ENCODE assay signal across 10 mouse cellular contexts in the genomic region with DNA sequence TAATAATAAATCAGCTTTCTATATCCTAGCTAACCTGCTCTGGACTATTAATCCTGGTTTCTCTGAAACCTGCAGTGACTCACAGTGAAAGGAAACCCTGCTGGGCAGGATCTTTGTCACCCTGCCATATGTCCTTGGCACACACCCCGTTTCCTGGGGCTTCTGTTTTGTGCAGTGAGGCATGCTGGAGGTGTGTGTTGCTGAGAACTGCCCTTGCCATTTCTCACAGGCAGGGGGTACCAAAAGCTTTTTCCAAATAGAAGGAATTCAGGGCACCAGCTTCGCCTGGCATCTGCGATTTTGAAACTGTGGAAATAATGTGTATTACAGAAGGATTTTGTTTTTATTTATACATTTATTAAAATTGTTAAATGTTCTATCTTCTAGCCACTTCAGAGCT. TPM values are rescaled to one million over a fixed set of nuclear protein-coding genes. Genes with fewer than 3 reads are reported as not detected.
DNase-seq lines count a peak whose midpoint lies in the region; ATAC-seq lines count a peak whose summit lies in the region.
"Had no signal": no experiment of that assay in that cellular context is flagged by ENCODE, and none has a peak within 500 bp of the region (broad histone marks: within the 10 kb centered on the region; RNA-seq: fewer than 3 reads in every experiment).

No protein-coding gene starts in this region.

- H3K9ac ChIP-seq in forebrain, embryonic 14.5 days (ENCODE audit: low read length): no peak overlapping the region
- H3K9ac ChIP-seq in forebrain, embryonic 12.5 days: no peak overlapping the region
- H3K9ac ChIP-seq: heart, embryonic 15.5 days; liver, embryonic 15.5 days had no signal

- intact Hi-C loops in gastrocnemius, postnatal 14 days (cut with DNase I; ENCODE audit: low total_unique reads): no loop called here

- DNase-seq in forebrain, embryonic 14.5 days (ENCODE audit: low spot score): peak; percentile 79
- peak; percentile 29 to 59 for DNase-seq in layer of hippocampus, adult 18-20 months (ENCODE audit: low spot score in 2 of 2)
- no peak for DNase-seq in layer of hippocampus, adult 9-10 months (ENCODE audit: low spot score)
- DNase-seq in adrenal gland, adult 8-10 months: peak; percentile 74
- DNase-seq in gastrocnemius, postnatal 14 days: peak; percentile 50
- no peak for DNase-seq in thymus, postnatal 36 days
- DNase-seq in spleen, postnatal 36 days (ENCODE audit: low spot score in 2 of 2): no peak

- H3K4me1 ChIP-seq in forebrain, embryonic 14.5 days (ENCODE audit: control insufficient read depth, insufficient read depth, low read length): no peaks in the 10 kb centered on the region
- H3K4me1 ChIP-seq in forebrain, embryonic 12.5 days: no peaks in the 10 kb centered on the region
- H3K4me1 ChIP-seq: heart, embryonic 15.5 days; liver, embryonic 15.5 days had no signal

- no peak overlapping the region for H3K27ac ChIP-seq in forebrain, embryonic 14.5 days (ENCODE audit: low read depth, low read length)
- no peak overlapping the region for H3K27ac ChIP-seq in forebrain, embryonic 12.5 days
- H3K27ac ChIP-seq: heart, embryonic 15.5 days; liver, embryonic 15.5 days had no signal

- WGBS in forebrain, embryonic 14.5 days: 31% methylated on average over 3 of the region's 3 CpGs
- WGBS in forebrain, embryonic 12.5 days: 55% methylated on average over 3 of the region's 3 CpGs

- no peaks in the 10 kb centered on the region for H3K9me3 ChIP-seq in forebrain, embryonic 14.5 days (replicated peaks; ENCODE audit: control insufficient read depth, low read length)
- H3K9me3 ChIP-seq in forebrain, embryonic 12.5 days: no peaks in the 10 kb centered on the region
- H3K9me3 ChIP-seq: heart, embryonic 15.5 days; liver, embryonic 15.5 days had no signal

- H3K4me2 ChIP-seq in forebrain, embryonic 14.5 days (ENCODE audit: low read length): no peak overlapping the region
- H3K4me2 ChIP-seq in forebrain, embryonic 12.5 days: no peak overlapping the region
- H3K4me2 ChIP-seq: heart, embryonic 15.5 days; liver, embryonic 15.5 days had no signal

- no peak overlapping the region for H3K4me3 ChIP-seq in forebrain, embryonic 14.5 days (ENCODE audit: low read depth, low read length)
- H3K4me3 ChIP-seq in forebrain, embryonic 12.5 days (replicated peaks): no peak overlapping the region
- H3K4me3 ChIP-seq: heart, embryonic 15.5 days; liver, embryonic 15.5 days had no signal

- peak; percentile 34; the same call in 1 of the 2 replicates for ATAC-seq in forebrain, embryonic 14.5 days
- no peak for ATAC-seq in forebrain, embryonic 12.5 days (ENCODE audit: low FRiP score)

- no peaks in the 10 kb centered on the region for H3K27me3 ChIP-seq in forebrain, embryonic 14.5 days (replicated peaks; ENCODE audit: control insufficient read depth, insufficient read depth, low read length)
- H3K27me3 ChIP-seq in forebrain, embryonic 12.5 days: no peaks in the 10 kb centered on the region
- H3K27me3 ChIP-seq: heart, embryonic 15.5 days; liver, embryonic 15.5 days had no signal

- H3K36me3 ChIP-seq in forebrain, embryonic 14.5 days (ENCODE audit: control insufficient read depth, insufficient read depth, low read length): no peaks in the 10 kb centered on the region
- H3K36me3 ChIP-seq in forebrain, embryonic 12.5 days (replicated peaks): no peaks in the 10 kb centered on the region
- H3K36me3 ChIP-seq: heart, embryonic 15.5 days; liver, embryonic 15.5 days had no signal

RNA-seq across cellular contexts. Expression of gene Rapgef4, which starts 40.8 kb away (rescaled TPM):
- polyA plus RNA-seq in forebrain, embryonic 14.5 days (2014; fragmentation: Nextera tagmentation; extraction: Ambion mirVana): 6.2 and 9.2 TPM in 2 replicates
- 3.1 and 3.8 TPM in 2 replicates for polyA plus RNA-seq in forebrain, embryonic 12.5 days (2016; fragmentation: Nextera tagmentation; extraction: Ambion mirVana)
- total RNA-seq in layer of hippocampus, adult 18-20 months (2021): 100 to 1,000 TPM; 389 to 433 TPM
- 100 to 1,000 TPM; 138 to 583 (median 298) TPM for total RNA-seq in adrenal gland, adult 8-10 months (2022)
- 1 to 10 TPM; 2.3 to 3.2 TPM for total RNA-seq in gastrocnemius, postnatal 14 days (2021)

Comparison
In these comparisons a context has a peak if more than half of its experiments do, and no peak if none do; other contexts are left out.
1. DNase-seq: peak in forebrain, embryonic 14.5 days (single experiment), layer of hippocampus, adult 18-20 months (2 of 2), adrenal gland, adult 8-10 months (single experiment) and gastrocnemius, postnatal 14 days (single experiment); none in layer of hippocampus, adult 9-10 months (single experiment), thymus, postnatal 36 days (0 of 2) and spleen, postnatal 36 days (0 of 2).
2. RNA of gene Rapgef4, which starts 40.8 kb away (total RNA-seq): 389 to 433 TPM in layer of hippocampus, adult 18-20 months and 138 to 583 TPM in adrenal gland, adult 8-10 months; 2.3 to 3.2 TPM in gastrocnemius, postnatal 14 days; every median in the first group is over 10 times any median in the second.